Mouse (Mus musculus) gonadal fat pad, adult 2 months (tissue): ENCODE data around the gene Zmiz1. TPM values are rescaled to one million over a fixed set of nuclear protein-coding genes. Genes with fewer than 3 reads are reported as not detected.

Experiments used
- DNase-seq: peaks from one replicate; pipeline ENCODE4 v3.0.0-alpha.2; 2012; ENCODE audit warnings: low read depth
- polyA plus RNA-seq: library from polyadenylated mRNA; depleted of rRNA; stranded (reverse); fragments of >200 nt; gene quantifications from 2 replicates; pipeline ENCODE4 v1.2.3, GENCODE M21; 2012; rRNA removed

The Zmiz1 gene
- polyA plus RNA-seq: 16.3 and 39.1 TPM in 2 replicates

DNA sequence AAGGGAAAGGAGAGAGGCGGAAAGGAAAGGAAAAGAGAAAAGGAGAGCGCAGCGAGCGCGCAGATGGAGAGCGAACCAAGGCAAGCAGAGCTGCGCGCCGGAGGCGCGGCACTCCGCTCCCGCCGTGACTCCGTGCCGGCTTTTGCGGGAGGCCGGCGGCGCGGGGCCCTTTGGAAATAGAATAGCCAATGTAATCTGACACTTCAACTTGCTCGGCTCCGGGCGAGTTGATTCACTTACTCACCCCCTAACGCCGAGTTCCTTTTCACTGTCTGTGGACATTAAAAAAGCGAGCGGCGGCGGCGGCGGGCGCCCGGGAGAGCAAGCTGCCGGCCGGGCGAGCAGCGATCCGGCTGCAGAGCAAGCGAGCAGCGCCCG is at the start of gene Zmiz1:
TSS of gene Zmiz1 (plus strand) at position 170 of the 378 bp plus-strand sequence.
- no peak for DNase-seq

- no peak for DNase-seq
Observed at GRCm38 (mm10) chr14:25411848-25412527, 47.0 kb upstream of the Zmiz1 start.

DNA sequence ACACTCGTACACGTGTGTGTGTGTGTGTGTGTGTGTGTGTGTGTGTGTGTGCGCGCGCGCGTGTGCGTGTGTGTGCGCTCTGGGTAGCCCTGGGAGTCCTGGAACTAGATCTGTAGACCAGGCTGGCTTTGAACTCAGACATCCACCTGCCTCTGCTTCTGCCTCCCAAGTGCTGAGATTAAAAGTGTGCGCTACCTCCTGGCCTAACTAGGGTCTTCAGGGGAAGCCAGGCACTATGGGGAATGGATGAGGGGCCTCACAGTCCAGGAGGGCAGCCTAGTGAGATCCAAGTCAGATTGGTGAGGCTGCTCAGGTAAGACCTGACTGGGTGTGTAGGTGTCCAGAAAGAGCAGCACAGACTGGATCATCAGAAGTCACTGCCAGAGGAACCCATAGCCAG is 46.2 kb upstream of the Zmiz1 start:
- DNase-seq: no peak

GRCm38 (mm10) chr14:25413510-25413909 is 45.5 kb upstream of the Zmiz1 start:
- no peak for DNase-seq

DNA sequence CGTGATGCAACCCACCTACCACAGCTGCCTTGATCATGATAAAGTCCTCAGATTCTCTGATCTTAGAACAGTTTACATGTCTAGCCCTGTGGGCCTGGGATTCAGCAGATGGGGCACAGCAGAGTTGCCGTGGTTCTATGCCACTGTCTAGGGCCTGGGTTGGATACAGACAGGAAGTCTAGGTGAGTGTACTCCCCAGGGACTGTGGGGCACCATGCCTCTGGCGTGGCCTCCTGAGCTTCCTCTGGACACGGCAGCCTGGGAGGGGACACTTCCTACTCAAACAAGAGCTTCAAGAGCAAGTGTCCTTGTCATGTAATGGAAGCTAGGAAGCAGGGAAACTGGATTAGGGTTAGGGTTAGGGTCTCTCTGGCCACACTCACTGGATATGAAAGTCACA is 44.9 kb upstream of the Zmiz1 start:
- DNase-seq: no peak

DNA sequence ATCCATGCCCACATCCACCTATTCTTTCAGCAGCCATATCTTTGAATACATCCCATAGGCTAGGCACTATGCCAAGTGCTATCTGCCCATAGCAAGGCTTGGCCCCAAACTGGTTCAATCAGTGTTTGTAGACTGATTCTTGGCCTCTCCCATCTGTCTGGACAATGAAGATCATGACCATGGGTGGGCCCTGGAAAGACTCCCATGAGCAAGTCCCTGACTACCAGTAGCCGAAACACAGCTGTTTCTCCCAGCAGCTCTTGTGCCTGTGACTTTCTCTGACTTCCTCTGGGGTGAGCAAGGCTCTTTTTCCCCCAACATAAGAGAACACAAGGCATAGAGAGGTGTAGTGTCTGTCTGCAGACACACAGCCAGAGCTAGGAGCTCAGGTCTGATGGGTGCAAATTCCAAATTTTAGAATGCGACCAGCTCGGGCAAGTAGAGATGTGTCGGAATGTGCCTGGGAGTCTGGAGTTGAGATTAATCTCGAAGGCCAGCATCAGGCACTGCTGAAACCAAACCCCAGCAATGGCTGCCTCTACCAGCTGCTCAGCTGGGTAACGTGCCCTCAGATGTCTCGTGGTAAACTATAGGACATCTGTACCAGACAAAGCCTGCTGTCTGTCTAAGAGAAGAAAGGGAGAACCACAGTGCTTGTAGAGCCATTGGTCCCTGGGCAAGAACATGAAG is 38.8 kb upstream of the Zmiz1 start:
- no peak for DNase-seq

DNA sequence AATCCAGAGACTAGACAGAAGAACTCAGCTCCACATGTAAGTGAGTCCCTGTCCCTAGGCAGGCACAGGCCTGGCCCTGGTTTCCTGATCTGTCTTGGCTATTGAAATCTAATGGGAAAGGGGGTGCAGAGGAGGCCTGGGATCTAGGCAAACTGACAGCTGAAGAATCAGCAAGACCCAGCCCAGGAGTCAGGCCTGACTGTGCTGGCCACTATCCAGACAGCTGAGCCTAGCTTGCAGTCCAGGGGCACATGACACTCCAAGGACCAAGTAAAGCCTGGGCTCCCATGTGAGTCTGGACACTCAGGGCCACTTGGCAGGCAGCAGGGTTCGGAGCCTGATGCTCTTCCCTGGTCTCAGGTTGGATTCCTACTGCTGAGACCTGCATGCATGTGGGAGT is 38.0 kb upstream of the Zmiz1 start:
- DNase-seq: no peak

GRCm38 (mm10) chr14:25421596-25422001 is 37.4 kb upstream of the Zmiz1 start:
- DNase-seq: no peak

GRCm38 (mm10) chr14:25422946-25423345 is 36.0 kb upstream of the Zmiz1 start:
- DNase-seq: no peak

GRCm38 (mm10) chr14:25423721-25424443 is 35.1 kb upstream of the Zmiz1 start:
- DNase-seq: no peak

DNA sequence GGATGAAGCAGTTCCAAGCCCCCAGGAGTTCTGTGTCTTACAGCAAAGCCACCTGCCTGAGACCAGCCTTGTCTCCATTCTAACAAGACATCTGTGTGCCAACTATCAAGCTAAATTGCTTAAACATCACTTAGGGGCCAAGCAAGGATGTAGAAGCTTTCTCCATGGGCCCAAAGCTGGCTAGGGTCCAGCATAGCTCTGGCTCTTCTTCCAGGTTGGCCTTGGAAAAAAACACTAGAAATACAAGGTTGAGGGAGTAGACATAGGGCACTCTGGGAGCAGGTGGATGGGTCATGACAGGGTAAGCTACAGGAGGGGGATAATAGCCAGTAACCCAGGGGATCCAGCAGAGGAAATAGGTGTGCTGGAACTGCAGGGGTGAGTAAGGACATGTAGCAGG is 20.7 kb upstream of the Zmiz1 start:
- no peak for DNase-seq

DNA sequence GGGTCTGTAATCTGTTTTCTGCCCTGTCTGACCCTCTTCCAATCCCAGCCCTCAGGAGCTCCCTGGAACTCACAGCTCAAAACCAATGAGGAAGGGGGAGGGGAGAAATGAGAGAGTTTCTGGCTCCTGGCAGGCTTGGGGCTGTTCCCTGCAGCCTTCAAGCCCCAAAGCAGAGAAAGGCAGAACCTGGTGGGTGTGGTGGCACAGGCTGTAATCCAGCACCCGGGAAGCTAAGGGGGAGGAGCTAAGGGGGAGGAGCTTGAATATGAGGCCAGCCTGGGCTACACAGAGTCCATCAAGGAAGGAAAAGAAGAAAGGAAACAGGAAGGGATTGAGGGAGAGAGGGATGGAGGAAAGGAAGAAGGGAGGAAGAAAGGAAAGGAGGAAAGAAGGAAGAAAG is 18.9 kb upstream of the Zmiz1 start:
- no peak for DNase-seq

- DNase-seq: no peak
Observed at GRCm38 (mm10) chr14:25440777-25441176, 18.2 kb upstream of the Zmiz1 start.

GRCm38 (mm10) chr14:25441469-25441868 is 17.5 kb upstream of the Zmiz1 start:
- DNase-seq: no peak

DNA sequence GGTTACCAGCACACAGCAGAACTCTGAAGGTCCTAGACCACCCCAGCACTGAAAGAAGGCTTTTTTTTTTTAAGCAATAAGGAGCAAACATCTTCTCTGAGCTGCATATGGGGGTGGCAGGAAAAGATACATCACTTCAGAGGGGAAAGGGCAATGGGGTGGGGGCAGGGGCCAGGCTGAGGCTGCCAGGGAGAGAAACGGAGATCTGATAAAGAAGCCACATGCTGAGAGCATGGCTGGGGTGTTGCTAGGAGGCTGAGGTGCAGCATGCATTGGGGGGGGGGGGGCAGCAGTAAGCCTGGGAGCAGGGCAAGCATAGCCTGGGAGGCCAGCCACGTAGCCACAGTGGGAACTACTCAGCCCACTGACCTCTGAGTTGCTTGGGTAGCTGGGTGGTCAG is 16.3 kb upstream of the Zmiz1 start:
- no peak for DNase-seq

- no peak for DNase-seq
Observed at GRCm38 (mm10) chr14:25447136-25447775, 11.7 kb upstream of the Zmiz1 start.

- no peak for DNase-seq
Observed at GRCm38 (mm10) chr14:25448471-25448870, 10.5 kb upstream of the Zmiz1 start.

DNA sequence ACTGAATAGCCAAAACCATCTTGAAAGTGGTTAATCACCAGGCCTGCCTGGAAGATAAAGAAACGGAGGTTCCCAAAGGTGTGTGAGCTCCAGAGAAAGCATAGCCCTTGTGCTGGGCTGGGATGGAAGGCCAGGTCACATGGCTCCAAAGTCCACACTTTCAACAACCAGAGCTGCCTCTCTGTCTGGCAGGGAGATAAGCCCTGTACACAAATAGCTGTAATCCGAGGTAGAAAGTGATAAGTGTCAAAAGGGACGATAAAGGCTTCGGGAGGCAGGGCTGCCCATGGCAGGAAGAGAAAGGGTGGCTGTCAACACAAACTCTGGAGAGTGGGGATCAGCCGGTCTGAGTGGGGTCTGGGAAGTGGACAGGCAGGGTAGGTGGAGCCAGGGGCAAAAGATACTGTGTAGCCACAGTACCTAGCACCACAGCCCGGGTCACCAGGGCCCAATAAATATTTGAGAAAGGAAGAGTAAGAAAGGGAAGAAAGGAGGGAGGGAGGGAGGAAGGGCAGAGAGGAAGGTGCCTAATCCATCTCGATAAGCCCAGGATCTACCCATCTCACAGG is 7.8 kb upstream of the Zmiz1 start:
- no peak for DNase-seq

- no peak for DNase-seq
Observed at GRCm38 (mm10) chr14:25451699-25452632, 7.0 kb upstream of the Zmiz1 start.

DNA sequence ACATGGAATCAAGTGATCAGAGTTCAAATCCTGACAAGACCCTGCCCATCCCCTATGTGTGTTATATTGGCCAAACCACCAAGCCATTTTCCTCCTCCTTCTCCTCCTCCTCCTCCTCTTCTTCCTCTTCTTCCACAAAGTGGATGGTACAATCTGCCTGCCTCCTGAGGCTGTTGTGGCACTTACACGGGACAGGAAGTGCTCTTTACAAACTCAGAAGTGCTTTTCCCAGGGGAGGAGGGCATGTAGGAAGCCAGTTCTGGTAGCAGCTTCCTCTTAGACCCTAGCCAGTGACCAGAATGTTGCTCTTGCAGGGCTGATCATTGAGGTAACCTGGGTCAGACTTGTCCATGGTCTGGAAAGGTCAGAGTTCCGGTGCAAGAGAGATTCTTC is 6.4 kb upstream of the Zmiz1 start:
- DNase-seq: no peak
